Mouse (Mus musculus) hindbrain, embryonic 11.5 days (tissue): ENCODE measurements around the gene Supt5. TPM values are rescaled to one million over a fixed set of nuclear protein-coding genes. Genes with fewer than 3 reads are reported as not detected.

Source experiments
- ATAC-seq: fragments of 200-750 bp; cut with Nextera tagmentation; 2 replicates; pipeline ENCODE4 v1.8.0; 2017; ENCODE audit warnings: mild to moderate bottlenecking, moderate TSS enrichment, moderate library complexity; ENCODE audit not compliant: low FRiP score
- DNase-seq: peaks from one replicate; pipeline ENCODE4 v3.0.0-alpha.2; 2015; ENCODE audit warnings: low spot score
- H3K27ac ChIP-seq: fragments of 300-500 bp; sonication (generic); 2 replicates; pipeline ENCODE4 v1.5.1; 2014; ENCODE audit warnings: mild to moderate bottlenecking, low read depth, low read length
- H3K27me3 ChIP-seq: fragments of 300-500 bp; sonication (generic); 2 replicates; pipeline ENCODE4 v1.6.1; 2014; ENCODE audit warnings: mild to moderate bottlenecking, low read length, moderate library complexity, mixed read lengths; ENCODE audit not compliant: control insufficient read depth, insufficient read depth
- H3K36me3 ChIP-seq: fragments of 300-500 bp; sonication (generic); 2 replicates; pipeline ENCODE4 v1.6.1; 2014; ENCODE audit warnings: mild to moderate bottlenecking, low read length, moderate library complexity, mixed read lengths; ENCODE audit not compliant: control insufficient read depth, insufficient read depth
- H3K4me1 ChIP-seq: fragments of 300-500 bp; sonication (generic); replicated peaks from 2 replicates; pipeline ENCODE4 v1.6.1; 2014; ENCODE audit warnings: low read length, mixed read lengths; ENCODE audit not compliant: control insufficient read depth, insufficient read depth
- H3K4me2 ChIP-seq: fragments of 300-500 bp; sonication (generic); replicated peaks from 2 replicates; pipeline ENCODE4 v1.6.1; 2014; ENCODE audit warnings: mild to moderate bottlenecking, low read depth, low read length
- H3K4me3 ChIP-seq: fragments of 300-500 bp; sonication (generic); 2 replicates; pipeline ENCODE4 v1.5.1; 2014; ENCODE audit warnings: low read depth, low read length
- H3K9ac ChIP-seq: fragments of 300-500 bp; sonication (generic); 2 replicates; pipeline ENCODE4 v1.6.1; 2014; ENCODE audit warnings: low read depth, low read length
- H3K9me3 ChIP-seq: fragments of 300-500 bp; sonication (generic); 2 replicates; pipeline ENCODE4 v1.6.1; 2016; ENCODE audit warnings: low read length; ENCODE audit not compliant: control insufficient read depth
- WGBS: fragments of 180-500 bp; shearing (Covaris S2); extraction: QIAGEN DNeasy Blood & Tissue Kit; methylation state at CpG from one replicate; pipeline ENCODE4 v1.1.7; 2014; 5-methylcytosine and 5-hydroxymethylcytosine counted together
- polyA plus RNA-seq: library from polyadenylated mRNA; unstranded; fragments of >200 nt; fragmentation: Nextera tagmentation; extraction: Ambion mirVana; gene quantifications from 2 replicates; pipeline ENCODE4 v1.2.1, GENCODE M21; 2014

Supt5 gene
- polyA plus RNA-seq, 1 experiment from 2014 or later: 68.0 TPM

DNA sequence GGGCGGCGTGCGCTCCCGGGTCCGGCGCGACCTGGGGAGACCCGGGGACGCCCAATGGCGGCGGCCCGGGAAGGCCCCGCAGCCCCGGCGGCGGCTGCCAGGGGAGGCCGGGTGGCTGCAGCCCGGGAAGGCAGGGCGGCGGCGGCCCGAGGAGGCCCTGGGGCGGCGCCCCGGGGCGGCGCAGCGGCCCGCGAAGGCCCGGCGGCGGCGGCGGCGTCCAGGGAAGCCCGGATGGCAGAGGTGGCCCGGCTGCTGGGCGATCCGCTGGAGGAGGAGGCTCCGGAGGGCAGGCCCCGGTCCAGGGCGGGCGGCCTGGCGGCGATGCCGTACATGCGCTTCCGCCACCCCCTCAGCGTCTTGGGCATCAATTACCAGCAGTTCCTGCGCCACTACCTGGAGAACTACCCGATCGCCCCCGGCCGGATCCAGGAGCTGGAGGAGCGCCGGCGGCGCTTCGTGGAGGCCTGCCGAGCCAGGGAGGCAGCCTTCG is 70.5 kb downstream of the Supt5 start:
- Histone ChIP-seq H3K4me1 (no peaks in the 10 kb centered on the region), H3K4me3 (peak overlapping the region; percentile 74), H3K9me3 (no peaks in the 10 kb centered on the region), H3K27ac (peak overlapping the region; percentile 90), H3K36me3 (peaks cover 5% of the 10 kb centered on the region; the same call in 1 of the 2 replicates), H3K9ac (peak overlapping the region; percentile 99), H3K4me2 (peak overlapping the region; percentile 79), H3K27me3 (no peaks in the 10 kb centered on the region; the same call in 1 of the 2 replicates)
- 0% methylated on average over 39 of the region's 62 CpGs for WGBS
- ATAC-seq: peak; percentile 83
- peak; percentile 70 for DNase-seq

DNA sequence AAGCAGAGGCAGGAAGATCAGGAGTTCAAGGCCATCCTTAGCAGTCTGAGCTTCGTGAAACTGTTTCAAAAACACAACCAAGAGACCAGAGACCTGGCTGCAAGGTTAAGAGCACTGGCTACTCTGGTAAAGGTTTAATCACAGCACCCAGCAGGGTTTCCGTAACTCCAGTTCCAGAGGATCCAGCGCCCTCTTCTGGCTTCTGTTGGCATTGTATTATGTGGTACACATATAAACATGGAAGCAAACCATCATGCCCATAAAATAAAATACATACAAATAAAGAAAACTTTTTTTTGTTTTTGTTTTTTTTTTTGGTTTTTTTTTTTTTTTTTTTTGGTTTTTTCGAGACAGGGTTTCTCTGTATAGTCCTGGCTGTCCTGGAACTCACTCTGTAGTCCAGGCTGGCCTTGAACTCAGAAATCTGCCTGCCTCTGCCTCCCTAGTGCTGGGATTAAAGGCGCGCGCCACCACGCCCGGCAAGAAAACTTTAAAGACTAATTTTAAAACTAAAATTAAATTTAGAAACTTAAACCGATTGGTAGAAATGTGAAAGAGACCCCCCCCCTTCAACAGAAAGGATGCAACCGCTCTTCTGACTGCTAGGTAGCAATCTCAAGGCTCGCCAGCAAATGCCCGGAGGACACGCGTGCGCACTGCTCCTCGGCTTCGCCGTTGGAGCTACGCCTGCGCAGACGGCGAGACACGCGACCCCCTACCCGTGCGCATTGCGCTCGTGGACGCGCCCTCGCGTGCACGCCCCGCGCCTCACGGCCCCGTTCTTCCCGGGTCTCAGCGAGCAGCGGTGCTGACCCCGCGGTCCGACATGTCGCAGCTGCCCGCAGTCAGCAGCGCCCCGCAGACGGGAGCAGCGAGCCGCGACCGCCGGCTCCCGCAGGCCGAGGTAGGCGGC is 71.2 kb downstream of the Supt5 start, which contains the start of gene Eid2:
Eid2 (plus strand) TSS at position 753 of the 913 bp plus-strand sequence.
- Histone ChIP-seq H3K4me2 (peak within 1 kb of the TSS; percentile 79), H3K36me3 (peaks cover 4% of the 10 kb centered on the region; the same call in 1 of the 2 replicates), H3K9me3 (no peaks in the 10 kb centered on the region), H3K27ac (peak within 1 kb of the TSS; percentile 90), H3K4me3 (peak within 1 kb of the TSS; percentile 74), H3K4me1 (no peaks in the 10 kb centered on the region), H3K27me3 (no peaks in the 10 kb centered on the region; the same call in 1 of the 2 replicates), H3K9ac (peak within 1 kb of the TSS; percentile 99)
- peak; percentile 92 for ATAC-seq
- WGBS: 7% methylated on average over 57 of the region's 57 CpGs
- DNase-seq: peak; percentile 94

DNA sequence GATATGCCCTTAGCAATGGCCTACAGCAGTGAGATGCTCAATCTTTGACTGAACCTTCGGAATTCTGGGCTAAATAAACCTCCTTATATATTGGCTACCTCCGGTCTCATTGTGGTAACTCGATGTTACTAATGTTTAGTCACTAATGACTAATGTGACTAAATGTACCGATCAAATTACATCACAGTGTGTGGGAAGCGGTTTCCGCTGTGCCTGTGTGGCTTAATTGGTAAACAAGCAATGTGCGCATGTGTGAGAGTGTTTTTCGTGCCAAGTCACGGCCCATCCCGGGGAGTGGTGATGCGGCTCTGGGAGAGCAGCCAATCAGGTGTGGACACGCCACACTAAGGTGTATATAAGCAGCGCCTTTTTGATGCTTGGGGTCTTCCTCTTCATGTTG is 73.2 kb downstream of the Supt5 start:
- DNase-seq (no peak), ATAC-seq (no peak)
- H3K4me1 ChIP-seq: no peaks in the 10 kb centered on the region
- no peaks in the 10 kb centered on the region for H3K36me3 ChIP-seq
- 93% methylated on average over 13 of the region's 13 CpGs for WGBS
- H3K27ac ChIP-seq: no peak overlapping the region
- H3K4me2 ChIP-seq: no peak overlapping the region
- no peaks in the 10 kb centered on the region; the same call in 1 of the 2 replicates for H3K27me3 ChIP-seq
- H3K9ac ChIP-seq: no peak overlapping the region
- H3K4me3 ChIP-seq: no peak overlapping the region
- H3K9me3 ChIP-seq: no peaks in the 10 kb centered on the region

Other genes with a start within 250 kb of the Supt5 start
- 0.05 and 0.07 TPM in 2 replicates for gene 9530053A07Rik, start 209.3 kb downstream of the Supt5 start, polyA plus RNA-seq
- gene Fbl, start 169.0 kb downstream of the Supt5 start, polyA plus RNA-seq: 38.3 and 45.9 TPM in 2 replicates
- gene Dyrk1b, start 159.3 kb downstream of the Supt5 start, polyA plus RNA-seq: 18.1 and 23.5 TPM in 2 replicates
- gene Eid2, start 70.9 kb downstream of the Supt5 start, polyA plus RNA-seq: 7.2 and 12.7 TPM in 2 replicates
- gene Eid2b, start 61.0 kb downstream of the Supt5 start, polyA plus RNA-seq: 17.4 and 19.0 TPM in 2 replicates
- gene Selenov, start 47.6 kb downstream of the Supt5 start, polyA plus RNA-seq: 0.46 and 0.52 TPM in 2 replicates
- 77.4 and 86.1 TPM in 2 replicates for gene Dll3, start 36.5 kb downstream of the Supt5 start, polyA plus RNA-seq
- gene Timm50, start 26.7 kb downstream of the Supt5 start, polyA plus RNA-seq: 189 and 201 TPM in 2 replicates
- 746 and 776 TPM in 2 replicates for gene Rps16, start 11.9 kb upstream of the Supt5 start, polyA plus RNA-seq
- gene Plekhg2, start 33.9 kb upstream of the Supt5 start, polyA plus RNA-seq: 39.5 and 48.0 TPM in 2 replicates
- gene Zfp36, start 41.5 kb upstream of the Supt5 start, polyA plus RNA-seq: 3.4 and 3.9 TPM in 2 replicates
- 47.6 and 49.7 TPM in 2 replicates for gene Med29, start 54.0 kb upstream of the Supt5 start, polyA plus RNA-seq
- 77.6 and 79.9 TPM in 2 replicates for gene Paf1, start 54.2 kb upstream of the Supt5 start, polyA plus RNA-seq
- gene Gmfg, start 98.7 kb upstream of the Supt5 start, polyA plus RNA-seq: 6.5 and 8.7 TPM in 2 replicates
- gene Lrfn1, start 113.2 kb upstream of the Supt5 start, polyA plus RNA-seq: 5.8 and 6.6 TPM in 2 replicates
- gene Ifnl2, start 171.7 kb upstream of the Supt5 start, polyA plus RNA-seq: not detected in 2 replicates
- not detected in 2 replicates for gene Ifnl3, start 184.1 kb upstream of the Supt5 start, polyA plus RNA-seq
- not detected in 2 replicates for gene Sycn, start 202.1 kb upstream of the Supt5 start, polyA plus RNA-seq
- gene Nccrp1, start 208.5 kb upstream of the Supt5 start, polyA plus RNA-seq: not detected in 2 replicates